Mouse (Mus musculus) ES-E14 (cell line): Measurements from ENCODE around the gene Gba2. TPM values are rescaled to one million over a fixed set of nuclear protein-coding genes. Genes with fewer than 3 reads are reported as not detected.

Experiments used
- DNase-seq: peaks from one replicate; pipeline ENCODE4 v3.0.0-alpha.2; 2013; ENCODE audit warnings: low read depth, low spot score
- H3K27ac ChIP-seq: 2 replicates; pipeline ENCODE4 v1.5.1; 2012; ENCODE audit warnings: low read depth, mild to moderate bottlenecking, low read length, moderate library complexity, mixed read lengths; ENCODE audit not compliant: poor library complexity, insufficient read depth, severe bottlenecking
- H3K36me3 ChIP-seq: 2 replicates; pipeline ENCODE4 v1.6.1; 2012; ENCODE audit warnings: mild to moderate bottlenecking, low read length, moderate library complexity, mixed read lengths; ENCODE audit not compliant: control insufficient read depth, poor library complexity, insufficient read depth, severe bottlenecking
- H3K4me1 ChIP-seq, 2 experiments: fragments of 150-350 bp in 1 of 2; sonication (generic) in 1 of 2; 2 replicates each; pipeline ENCODE4 v1.6.1; 2012; ENCODE audit warnings: low read length in 2 of 2, mild to moderate bottlenecking in 1 of 2, mixed read lengths in 1 of 2; ENCODE audit not compliant: control insufficient read depth in 2 of 2, insufficient read depth in 2 of 2, poor library complexity in 1 of 2
- H3K4me3 ChIP-seq, 2 experiments: fragments of 150-350 bp in 1 of 2; sonication (generic) in 1 of 2; 2 replicates each; pipeline ENCODE4 v1.5.1; 2012; ENCODE audit warnings: low read length in 2 of 2, low read depth in 1 of 2, mild to moderate bottlenecking in 1 of 2, mixed read lengths in 1 of 2; ENCODE audit not compliant: insufficient read depth in 1 of 2, poor library complexity in 1 of 2, severe bottlenecking in 1 of 2
- H3K9ac ChIP-seq: 2 replicates; pipeline ENCODE4 v1.6.1; 2012; ENCODE audit warnings: low read depth, mild to moderate bottlenecking, low read length, mixed read lengths; ENCODE audit not compliant: poor library complexity, insufficient read depth, severe bottlenecking
- H3K9me3 ChIP-seq: fragments of 150-350 bp; sonication (generic); 2 replicates; pipeline ENCODE4 v1.6.1; 2012; ENCODE audit warnings: low read depth, mild to moderate bottlenecking, low read length; ENCODE audit not compliant: control insufficient read depth, insufficient read depth
- CHD2 ChIP-seq: IDR thresholded peaks from 2 replicates; pipeline ENCODE4 v1.6.1; 2014; ENCODE audit warnings: mild to moderate bottlenecking, low read depth, low read length, inconsistent platforms
- HCFC1 ChIP-seq: IDR thresholded peaks from 2 replicates; pipeline ENCODE4 v1.6.1; 2012; ENCODE audit warnings: low read length, inconsistent platforms, borderline replicate concordance; ENCODE audit not compliant: insufficient read depth
- MAFK ChIP-seq: IDR thresholded peaks from 2 replicates; pipeline ENCODE4 v1.6.1; 2014; ENCODE audit warnings: mild to moderate bottlenecking, low read depth, low read length, inconsistent platforms; ENCODE audit not compliant: insufficient read depth
- ZC3H11A ChIP-seq: IDR thresholded peaks from 2 replicates; pipeline ENCODE4 v1.6.1; 2012; ENCODE audit warnings: low read depth, mild to moderate bottlenecking, inconsistent platforms, low read length, borderline replicate concordance
- ZNF384 ChIP-seq: IDR thresholded peaks from 2 replicates; pipeline ENCODE4 v1.6.1; 2012; ENCODE audit warnings: low read depth, low read length, inconsistent platforms
- in situ Hi-C, 2 experiments: fragments of 600-800 bp; cut with MboI; formaldehyde crosslinking; loops; one replicate each; pipeline ENCODE4 v1.15.1; 2025; ENCODE audit warnings: low sequenced_read_pairs in 2 of 2, inconsistent platforms in 1 of 2; ENCODE audit not compliant: unreplicated experiment in 2 of 2
- total RNA-seq: library from RNA; depleted of rRNA; stranded (reverse); fragments of 300-350 nt; gene quantifications from 2 replicates; pipeline ENCODE4 v1.2.3, GENCODE M21; 2012

The Gba2 gene
- total RNA-seq, 1 experiment: 8.9 TPM

DNA sequence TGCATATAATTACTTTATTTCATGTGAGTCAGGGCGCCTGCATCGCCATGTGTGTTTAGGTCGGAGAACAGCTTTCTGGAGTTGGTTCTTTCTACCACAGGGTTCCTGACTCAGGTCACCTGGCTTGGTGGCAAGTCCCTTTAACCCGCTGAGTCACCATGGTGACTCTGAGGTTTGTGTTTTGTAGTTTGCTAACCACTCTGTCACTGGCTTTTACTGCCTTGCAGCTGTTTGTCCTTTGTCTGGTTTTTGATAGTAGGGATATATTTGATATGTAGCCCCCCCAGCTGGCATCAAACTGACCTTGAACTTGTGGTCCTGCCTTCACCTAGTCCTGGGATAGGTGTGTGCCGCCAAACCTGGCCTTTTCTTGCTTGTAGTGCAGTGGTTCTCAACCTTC lies 3.6 kb upstream of the Gba2 start:
- Histone ChIP-seq H3K27ac (no peak overlapping the region), H3K4me1 (peaks cover 2 to 19% of the 10 kb centered on the region in 2 experiments; a peak in 3 of 4 replicates), H3K9ac (no peak overlapping the region), H3K4me3 (no peak overlapping the region), H3K36me3 (peaks cover 21% of the 10 kb centered on the region; the same call in 1 of the 2 replicates), H3K9me3 (no peaks in the 10 kb centered on the region)
- TF ChIP-seq MAFK (no peak), ZNF384 (no peak), CHD2 (no peak), HCFC1 (no peak), ZC3H11A (no peak)
- DNase-seq: no peak
- in situ Hi-C loops: no loop called here

DNA sequence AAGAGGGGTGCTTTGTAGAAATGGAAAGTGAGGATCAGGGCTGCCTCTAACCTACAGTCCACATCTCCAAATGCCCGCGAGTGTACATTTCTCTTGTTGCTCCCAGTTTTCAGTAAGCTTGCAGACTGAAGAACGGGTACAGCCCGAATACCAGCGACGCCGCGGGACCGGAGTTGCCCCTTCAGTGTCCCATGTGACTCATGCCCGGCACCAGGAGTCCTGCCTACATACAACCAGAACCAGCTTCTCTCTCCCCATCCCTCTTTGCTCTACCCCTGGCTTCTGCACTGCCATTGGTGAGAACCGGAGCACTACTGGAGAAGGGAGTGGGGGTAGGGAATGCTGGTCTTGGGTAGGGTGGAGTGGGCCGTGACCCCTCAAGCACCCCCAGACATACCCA lies 2.7 kb upstream of the Gba2 start:
- Histone ChIP-seq H3K4me1 (peaks cover 2 to 17% of the 10 kb centered on the region in 2 experiments; a peak in 3 of 4 replicates), H3K9me3 (no peaks in the 10 kb centered on the region), H3K4me3 (no peak overlapping the region), H3K36me3 (peaks cover 21% of the 10 kb centered on the region; the same call in 1 of the 2 replicates), H3K27ac (no peak overlapping the region), H3K9ac (no peak overlapping the region)
- no peak for DNase-seq
- TF ChIP-seq ZNF384 (no peak), HCFC1 (no peak), CHD2 (no peak), ZC3H11A (no peak), MAFK (no peak)
- in situ Hi-C loops: no loop called here

- Histone ChIP-seq H3K4me3 (no peak overlapping the region), H3K9me3 (no peaks in the 10 kb centered on the region), H3K27ac (no peak overlapping the region), H3K36me3 (peaks cover 21% of the 10 kb centered on the region; the same call in 1 of the 2 replicates), H3K4me1 (peaks cover 2 to 15% of the 10 kb centered on the region in 2 experiments; a peak in 3 of 4 replicates), H3K9ac (no peak overlapping the region)
- in situ Hi-C loops: no loop called here
- no peak for DNase-seq
- TF ChIP-seq ZNF384: no peak
- no peak for TF ChIP-seq CHD2
- TF ChIP-seq ZC3H11A: no peak
- no peak for TF ChIP-seq MAFK
- no peak for TF ChIP-seq HCFC1
Measured at GRCm38 (mm10) chr4:43580721-43581120, 2.0 kb upstream of the Gba2 start.

DNA sequence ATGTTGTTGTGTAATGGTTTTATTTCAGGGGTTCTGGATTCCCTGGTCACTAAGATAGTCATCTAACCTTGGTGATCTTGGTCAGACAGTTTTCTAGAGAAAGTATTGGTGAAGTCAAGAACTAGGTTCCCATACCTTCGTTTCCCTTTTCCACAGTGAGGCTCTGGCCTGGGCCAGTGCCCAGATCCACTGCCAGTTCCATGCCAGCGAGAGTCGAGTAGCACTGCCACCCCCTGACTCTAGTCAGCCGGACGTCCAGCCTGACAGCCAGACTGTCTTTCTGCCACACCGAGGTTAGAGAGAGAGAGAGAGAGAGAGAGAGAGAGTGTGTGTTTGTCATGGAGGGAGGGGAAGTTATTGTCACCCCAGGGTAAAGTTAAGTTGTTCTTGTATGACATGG lies 1.1 kb upstream of the Gba2 start:
- TF ChIP-seq HCFC1: no peak
- TF ChIP-seq CHD2: no peak
- no peak for TF ChIP-seq MAFK
- no peak for TF ChIP-seq ZC3H11A
- TF ChIP-seq ZNF384: no peak
- Histone ChIP-seq H3K36me3 (peaks cover 21% of the 10 kb centered on the region; the same call in 1 of the 2 replicates), H3K4me3 (peak overlapping the region; percentile 78 to 100; a peak in 3 of 4 replicates), H3K4me1 (peaks cover 5 to 8% of the 10 kb centered on the region in 2 experiments; a peak in 3 of 4 replicates), H3K27ac (no peak overlapping the region), H3K9ac (no peak overlapping the region; the same call in 1 of the 2 replicates), H3K9me3 (no peaks in the 10 kb centered on the region)
- no peak for DNase-seq
- in situ Hi-C loops: no loop called here

DNA sequence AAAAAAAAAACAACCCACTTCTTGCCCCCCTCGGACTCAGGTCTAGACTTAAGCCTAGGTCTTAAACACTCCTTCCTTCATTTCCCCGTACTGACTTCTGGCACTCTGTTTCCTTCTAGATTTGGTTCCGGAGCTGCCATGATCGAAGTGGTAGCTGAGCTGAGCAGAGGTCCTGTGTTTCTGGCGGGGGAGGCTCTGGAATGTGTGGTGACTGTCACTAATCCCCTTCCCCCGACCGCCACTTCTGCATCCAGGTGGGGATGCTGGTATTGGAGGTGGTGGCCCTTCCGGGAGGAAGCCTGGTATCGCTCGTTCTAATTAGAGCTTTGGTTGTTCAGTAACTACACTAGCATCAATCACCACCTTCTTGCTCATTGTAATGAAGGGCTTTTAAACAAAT lies 583 bp upstream of the Gba2 start:
- in situ Hi-C loops: no loop called here
- no peak for DNase-seq
- Histone ChIP-seq H3K27ac (no peak overlapping the region), H3K4me3 (peak overlapping the region; percentile 78 to 100), H3K4me1 (peaks cover 5 to 7% of the 10 kb centered on the region in 2 experiments; a peak in 3 of 4 replicates), H3K36me3 (peaks cover 21% of the 10 kb centered on the region; the same call in 1 of the 2 replicates), H3K9ac (peak overlapping the region; percentile 80), H3K9me3 (no peaks in the 10 kb centered on the region)
- no peak for TF ChIP-seq CHD2
- TF ChIP-seq HCFC1: no peak
- no peak for TF ChIP-seq MAFK
- no peak for TF ChIP-seq ZNF384
- TF ChIP-seq ZC3H11A: no peak
